ENCODE assay signal across 20 mouse cellular contexts in the genomic region with DNA sequence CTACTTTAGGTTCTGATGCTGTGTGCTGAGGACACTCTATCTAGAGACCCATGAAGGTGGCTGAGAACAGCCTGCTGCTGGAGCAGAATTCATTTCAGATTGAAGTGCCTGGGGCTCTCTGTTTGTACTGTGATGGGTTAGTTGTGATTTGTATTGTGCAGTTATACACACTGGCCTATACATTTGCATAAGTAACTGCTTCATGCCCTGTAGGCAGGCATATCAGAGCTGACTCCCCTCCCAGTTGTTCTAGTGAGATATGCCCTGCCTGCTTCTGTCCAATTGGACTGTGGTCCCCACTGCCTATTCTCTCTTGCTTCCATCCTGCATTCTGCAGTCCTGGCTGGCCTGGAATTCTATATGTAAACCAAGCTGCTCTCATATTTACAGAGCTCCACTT.
DNase-seq lines count a peak whose midpoint lies in the region; ATAC-seq lines count a peak whose summit lies in the region.
"Had no signal": no experiment of that assay in that cellular context is flagged by ENCODE, and none has a peak within 500 bp of the region (broad histone marks: within the 10 kb centered on the region; RNA-seq: fewer than 3 reads in every experiment).

No protein-coding gene starts in this region.

- no peak overlapping the region for H3K4me3 ChIP-seq in forebrain, embryonic 14.5 days (ENCODE audit: low read depth, low read length)
- no peak overlapping the region for H3K4me3 ChIP-seq in hindbrain, embryonic 10.5 days
- no peak overlapping the region for H3K4me3 ChIP-seq in midbrain, embryonic 11.5 days (ENCODE audit: low read depth, low read length)
- no peak overlapping the region for H3K4me3 ChIP-seq in neural tube, embryonic 14.5 days (ENCODE audit: low read depth, low read length)
- H3K4me3 ChIP-seq: embryonic facial prominence, embryonic 15.5 days; heart, embryonic 12.5 days; limb, embryonic 12.5 days had no signal

- no peak for DNase-seq in forebrain, embryonic 14.5 days (ENCODE audit: low spot score)
- DNase-seq in hindbrain, embryonic 10.5 days (ENCODE audit: low spot score) = no peak
- peak; percentile 77 for DNase-seq in midbrain, embryonic 11.5 days (ENCODE audit: low spot score, missing footprints)
- DNase-seq in embryo, embryonic 10 days (ENCODE audit: low spot score) = no peak
- no peak for DNase-seq in spleen, postnatal 10 days (ENCODE audit: low spot score in 2 of 2)
- DNase-seq in left cerebral cortex, adult 11 months (ENCODE audit: low spot score) = no peak
- DNase-seq: adrenal gland, adult 2 months; cerebellum, adult 18-20 months; heart, postnatal 4 days; kidney, adult 18-20 months; kidney, postnatal 4 days; right cerebral cortex, adult 18-20 months; spleen, adult 18-20 months had no signal

- no peaks in the 10 kb centered on the region for H3K27me3 ChIP-seq in forebrain, embryonic 14.5 days (replicated peaks; ENCODE audit: control insufficient read depth, insufficient read depth, low read length)
- no peaks in the 10 kb centered on the region for H3K27me3 ChIP-seq in hindbrain, embryonic 10.5 days (ENCODE audit: insufficient read depth, poor library complexity, severe bottlenecking)
- no peaks in the 10 kb centered on the region for H3K27me3 ChIP-seq in midbrain, embryonic 11.5 days (ENCODE audit: control insufficient read depth, insufficient read depth, low read length)
- no peaks in the 10 kb centered on the region for H3K27me3 ChIP-seq in neural tube, embryonic 14.5 days (ENCODE audit: control insufficient read depth, insufficient read depth, low read length)
- H3K27me3 ChIP-seq: embryonic facial prominence, embryonic 15.5 days had no signal

- peaks cover 14% of the 10 kb centered on the region; the same call in 1 of the 2 replicates for H3K4me1 ChIP-seq in forebrain, embryonic 14.5 days (ENCODE audit: control insufficient read depth, insufficient read depth, low read length)
- peaks cover 24% of the 10 kb centered on the region for H3K4me1 ChIP-seq in hindbrain, embryonic 10.5 days (replicated peaks)
- H3K4me1 ChIP-seq in midbrain, embryonic 11.5 days (ENCODE audit: control insufficient read depth, insufficient read depth, low read length) = 0 out of 2 replicates have a peak, but pooled peaks cover 4% of the 10 kb centered on the region
- peaks cover 13% of the 10 kb centered on the region for H3K4me1 ChIP-seq in neural tube, embryonic 14.5 days (ENCODE audit: control insufficient read depth, insufficient read depth, low read length)
- H3K4me1 ChIP-seq: embryonic facial prominence, embryonic 15.5 days; limb, embryonic 12.5 days had no signal

- no peaks in the 10 kb centered on the region for H3K36me3 ChIP-seq in forebrain, embryonic 14.5 days (ENCODE audit: control insufficient read depth, insufficient read depth, low read length)
- no peaks in the 10 kb centered on the region for H3K36me3 ChIP-seq in hindbrain, embryonic 10.5 days
- no peaks in the 10 kb centered on the region for H3K36me3 ChIP-seq in midbrain, embryonic 11.5 days (ENCODE audit: control insufficient read depth, insufficient read depth, low read length)
- no peaks in the 10 kb centered on the region for H3K36me3 ChIP-seq in neural tube, embryonic 14.5 days (ENCODE audit: control insufficient read depth, insufficient read depth, low read length)
- H3K36me3 ChIP-seq: embryonic facial prominence, embryonic 15.5 days; limb, embryonic 12.5 days had no signal

- no peak overlapping the region for H3K4me2 ChIP-seq in forebrain, embryonic 14.5 days (ENCODE audit: low read length)
- H3K4me2 ChIP-seq in midbrain, embryonic 11.5 days = no peak overlapping the region
- H3K4me2 ChIP-seq in neural tube, embryonic 14.5 days (ENCODE audit: low read depth, low read length) = no peak overlapping the region
- H3K4me2 ChIP-seq: embryonic facial prominence, embryonic 15.5 days; heart, embryonic 12.5 days; limb, embryonic 12.5 days had no signal

- no peak overlapping the region for H3K9ac ChIP-seq in forebrain, embryonic 14.5 days (ENCODE audit: low read length)
- H3K9ac ChIP-seq in midbrain, embryonic 11.5 days (ENCODE audit: low read length) = no peak overlapping the region
- no peak overlapping the region for H3K9ac ChIP-seq in neural tube, embryonic 14.5 days (replicated peaks; ENCODE audit: low read depth, low read length)
- H3K9ac ChIP-seq: embryonic facial prominence, embryonic 15.5 days; heart, embryonic 12.5 days; limb, embryonic 12.5 days; liver, embryonic 14.5 days had no signal

- peak overlapping the region; percentile 68 for H3K27ac ChIP-seq in forebrain, embryonic 14.5 days (ENCODE audit: low read depth, low read length)
- peak overlapping the region; percentile 23; the same call in 1 of the 2 replicates for H3K27ac ChIP-seq in hindbrain, embryonic 10.5 days
- H3K27ac ChIP-seq in midbrain, embryonic 11.5 days (ENCODE audit: low read depth, low read length) = no peak overlapping the region; the same call in 1 of the 2 replicates
- H3K27ac ChIP-seq in neural tube, embryonic 14.5 days (ENCODE audit: low read depth, low read length) = peak overlapping the region; percentile 66
- H3K27ac ChIP-seq: embryonic facial prominence, embryonic 15.5 days; limb, embryonic 12.5 days; liver, embryonic 14.5 days had no signal

- no peaks in the 10 kb centered on the region for H3K9me3 ChIP-seq in forebrain, embryonic 14.5 days (replicated peaks; ENCODE audit: control insufficient read depth, low read length)
- H3K9me3 ChIP-seq in hindbrain, embryonic 10.5 days = no peaks in the 10 kb centered on the region
- H3K9me3 ChIP-seq in midbrain, embryonic 11.5 days (ENCODE audit: control insufficient read depth, low read length) = no peaks in the 10 kb centered on the region
- no peaks in the 10 kb centered on the region for H3K9me3 ChIP-seq in neural tube, embryonic 14.5 days (ENCODE audit: control insufficient read depth, low read length)
- H3K9me3 ChIP-seq: embryonic facial prominence, embryonic 15.5 days; heart, embryonic 12.5 days; limb, embryonic 12.5 days had no signal

- ATAC-seq in forebrain, embryonic 14.5 days = peak; percentile 9; the same call in 1 of the 2 replicates
- ATAC-seq in midbrain, embryonic 11.5 days (ENCODE audit: low FRiP score) = 0 out of 2 replicates have a peak, but pooled peaks have one; percentile 50
- peak; percentile 31; the same call in 1 of the 2 replicates for ATAC-seq in neural tube, embryonic 14.5 days (ENCODE audit: low read depth)
- ATAC-seq: CD4-positive, CD25-positive, alpha-beta regulatory T cell, adult 4 months; lung, postnatal 0 days had no signal
